Mouse (Mus musculus) layer of hippocampus, adult 9-10 months (tissue): ENCODE data around the gene Gm10260.

Experiments
- DNase-seq: peaks from one replicate; pipeline ENCODE4 v3.0.0; 2022; ENCODE audit warnings: low spot score

Gm10260 gene

DNA sequence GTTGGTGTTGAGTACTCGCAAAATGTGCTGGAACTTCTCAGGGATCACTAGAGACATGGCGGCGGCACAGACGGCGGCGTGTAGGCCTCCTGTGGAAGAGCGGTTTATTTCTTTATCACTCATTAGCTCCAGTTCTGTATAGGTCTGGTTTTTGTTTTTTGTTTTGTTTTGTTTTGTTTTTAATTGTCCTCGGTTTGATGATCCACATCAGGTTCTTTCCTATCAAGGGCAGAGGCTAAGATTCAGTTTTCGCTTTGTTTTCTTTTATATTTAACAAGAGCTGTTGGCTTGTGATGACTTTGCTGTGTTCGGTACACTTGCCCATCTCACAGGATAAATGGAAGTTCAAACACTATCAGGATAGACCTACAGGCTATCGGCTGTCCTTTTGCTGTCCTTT is at the start of gene Gm10260:
Gm10260 (minus strand) TSS at position 101 of the 400 bp plus-strand sequence.
- no peak for DNase-seq

DNA sequence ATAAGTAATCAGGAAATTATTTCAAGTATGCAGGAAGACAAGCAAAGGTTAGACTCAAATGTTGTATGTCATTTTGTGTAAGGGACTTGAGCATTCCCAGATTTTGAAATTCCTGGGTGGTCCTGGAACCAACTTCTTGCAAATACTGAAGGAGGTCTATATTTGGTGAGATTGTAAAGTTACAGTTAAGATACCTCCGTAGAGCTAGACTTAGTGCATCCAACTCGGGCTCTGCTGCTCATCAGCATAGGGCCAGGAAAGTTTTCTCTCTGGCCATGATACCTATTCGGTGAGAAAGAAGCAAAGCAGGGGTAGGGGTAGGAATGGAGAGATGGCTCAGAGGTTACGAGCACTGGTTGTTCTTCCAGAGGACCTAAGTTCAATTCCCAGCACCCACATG is 49.4 kb upstream of the Gm10260 start:
- no peak for DNase-seq

DNA sequence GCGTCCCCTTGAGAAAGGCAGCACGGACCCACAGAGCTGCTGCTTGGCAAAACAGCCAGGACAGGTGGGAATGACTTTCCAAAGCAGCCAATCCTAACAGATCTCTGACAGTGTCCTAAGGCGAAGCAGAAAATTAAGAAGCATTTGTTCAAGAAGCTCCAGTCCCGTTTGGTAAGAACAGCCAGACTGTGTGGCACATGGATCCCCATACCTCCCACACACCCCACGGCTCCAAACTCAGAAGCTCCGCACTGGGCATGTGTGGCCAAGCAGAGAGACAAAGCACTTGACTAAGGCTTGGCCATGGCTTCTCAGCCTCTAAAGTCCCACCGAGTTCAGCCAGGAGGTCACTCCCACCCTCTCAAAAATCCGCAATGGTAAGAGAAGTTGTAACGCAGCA is 45.5 kb upstream of the Gm10260 start:
- no peak for DNase-seq

DNA sequence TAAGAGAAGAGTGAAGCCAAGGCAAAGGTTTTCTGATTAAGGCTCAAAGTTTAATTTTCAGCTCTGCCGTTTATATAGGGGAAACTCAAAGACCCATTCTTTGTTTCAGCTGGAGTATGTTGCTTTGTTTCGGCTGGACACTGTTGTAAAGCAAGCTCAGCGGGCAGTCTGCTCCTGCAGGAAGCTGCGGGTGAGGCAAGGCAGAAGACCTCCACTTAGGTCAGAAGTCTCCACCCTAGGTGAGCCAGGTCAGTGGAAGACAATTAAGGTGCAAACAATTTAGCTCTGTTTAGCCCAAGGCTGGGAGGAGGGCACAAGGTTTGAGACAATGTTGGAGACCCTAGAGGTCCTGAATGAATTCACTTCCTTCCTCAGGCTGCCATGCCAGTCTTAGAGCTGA is 42.0 kb upstream of the Gm10260 start:
- no peak for DNase-seq

DNA sequence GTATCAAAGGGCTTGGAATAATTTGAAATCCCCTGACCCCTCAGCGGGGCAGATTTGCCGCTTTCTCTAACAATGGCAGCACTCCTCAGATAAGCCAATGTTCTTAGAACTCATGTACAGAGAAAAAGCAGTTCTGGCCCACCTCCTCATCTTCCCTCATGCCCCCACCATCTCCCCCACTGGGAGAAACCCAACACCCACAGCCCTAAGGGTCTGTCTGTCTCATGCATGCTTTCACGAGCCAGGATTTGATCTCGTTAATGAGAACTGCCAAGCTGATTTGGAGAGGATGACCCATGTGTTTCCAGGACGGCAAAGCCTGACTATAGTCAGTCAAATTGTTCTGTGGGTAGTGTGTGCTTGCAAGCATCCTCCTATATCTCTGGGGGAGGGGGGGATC is 37.0 kb upstream of the Gm10260 start:
- no peak for DNase-seq

DNA sequence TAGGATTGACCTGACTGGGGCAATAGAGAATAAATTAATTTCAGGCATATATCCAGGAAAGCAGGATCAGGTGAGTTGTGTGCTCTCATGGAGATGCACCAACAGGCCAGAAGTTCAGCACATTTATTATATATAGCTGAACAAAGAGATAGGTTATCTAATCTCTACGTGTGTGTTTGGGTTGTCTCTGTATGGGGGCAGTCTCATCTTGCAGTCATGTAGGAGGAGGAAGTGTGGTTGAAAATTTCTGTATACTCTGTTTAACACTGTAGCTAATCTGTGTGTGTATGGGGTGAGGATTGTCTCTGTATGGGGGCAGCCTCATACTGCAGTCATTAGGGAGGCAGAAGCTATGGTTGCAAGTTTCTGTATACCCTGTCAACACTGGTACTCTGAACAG is 34.3 kb upstream of the Gm10260 start:
- DNase-seq = no peak

DNA sequence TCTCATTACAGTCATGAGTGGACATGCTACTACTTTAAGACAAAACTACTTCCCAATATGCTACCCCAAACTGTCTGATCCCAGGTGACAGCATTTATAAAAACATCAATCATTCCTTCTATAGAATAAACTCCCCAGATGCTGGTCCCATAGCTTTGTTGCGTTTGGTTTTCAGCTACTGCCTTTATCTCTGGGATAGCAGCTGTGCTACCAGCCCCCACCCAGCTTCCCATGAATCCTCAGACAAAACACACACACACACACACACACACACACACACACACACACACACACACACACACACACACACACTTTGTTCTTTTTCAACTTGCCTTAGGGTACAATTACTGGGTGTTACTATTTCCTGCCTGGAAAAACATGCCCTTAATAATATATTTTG is 33.5 kb upstream of the Gm10260 start:
- no peak for DNase-seq

DNA sequence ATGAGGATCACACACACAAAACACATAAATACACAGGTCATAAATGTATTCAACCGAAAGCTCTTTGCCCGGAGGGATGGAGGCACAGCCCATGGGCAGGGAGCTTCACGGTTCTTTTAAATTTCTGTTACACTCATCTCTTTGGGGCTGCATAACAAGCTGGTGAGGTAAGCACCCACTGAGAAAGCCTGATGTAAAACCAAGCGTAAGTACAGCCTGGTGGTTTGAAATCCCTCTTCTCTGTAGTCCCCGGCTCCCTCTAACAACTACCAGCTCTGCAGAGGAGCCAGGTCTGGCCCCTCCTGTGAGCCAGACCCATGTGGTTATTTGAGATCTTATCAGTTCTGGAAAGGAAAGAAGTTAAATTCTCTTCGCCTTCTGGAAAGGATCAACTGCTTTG is 31.2 kb upstream of the Gm10260 start:
- no peak for DNase-seq

DNA sequence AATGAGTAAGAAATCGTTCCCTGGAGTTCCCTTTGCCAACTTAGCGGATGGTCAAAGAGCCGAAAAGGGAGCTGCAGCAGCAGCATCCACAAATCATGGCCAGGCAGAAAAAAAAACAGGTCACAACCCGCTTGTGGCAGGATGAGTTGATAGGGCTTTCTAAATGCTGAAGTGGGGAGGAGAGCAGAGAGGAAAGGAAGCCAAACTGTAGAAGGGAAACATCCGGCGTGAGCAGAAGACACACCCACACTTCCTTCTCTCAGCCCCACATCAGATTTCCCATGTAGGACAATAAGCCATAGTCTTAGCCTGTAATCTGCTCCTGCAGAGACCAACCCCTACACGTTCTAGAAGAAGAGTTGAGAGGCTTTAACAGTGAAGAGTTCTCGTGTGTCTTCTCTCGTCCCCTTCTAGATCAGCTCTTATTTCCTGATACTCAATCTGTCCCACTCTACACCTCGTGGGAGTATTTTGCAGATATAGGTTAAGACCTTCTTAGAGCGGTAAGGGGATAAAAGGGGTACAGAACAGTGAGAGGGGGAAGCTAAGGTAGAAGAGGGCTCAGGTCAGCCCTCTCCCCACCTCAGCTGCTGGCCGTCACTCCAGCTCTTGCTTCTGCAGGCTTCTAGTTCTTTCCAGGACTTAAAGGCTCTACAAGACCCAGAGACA is 29.5 kb upstream of the Gm10260 start:
- no peak for DNase-seq

DNA sequence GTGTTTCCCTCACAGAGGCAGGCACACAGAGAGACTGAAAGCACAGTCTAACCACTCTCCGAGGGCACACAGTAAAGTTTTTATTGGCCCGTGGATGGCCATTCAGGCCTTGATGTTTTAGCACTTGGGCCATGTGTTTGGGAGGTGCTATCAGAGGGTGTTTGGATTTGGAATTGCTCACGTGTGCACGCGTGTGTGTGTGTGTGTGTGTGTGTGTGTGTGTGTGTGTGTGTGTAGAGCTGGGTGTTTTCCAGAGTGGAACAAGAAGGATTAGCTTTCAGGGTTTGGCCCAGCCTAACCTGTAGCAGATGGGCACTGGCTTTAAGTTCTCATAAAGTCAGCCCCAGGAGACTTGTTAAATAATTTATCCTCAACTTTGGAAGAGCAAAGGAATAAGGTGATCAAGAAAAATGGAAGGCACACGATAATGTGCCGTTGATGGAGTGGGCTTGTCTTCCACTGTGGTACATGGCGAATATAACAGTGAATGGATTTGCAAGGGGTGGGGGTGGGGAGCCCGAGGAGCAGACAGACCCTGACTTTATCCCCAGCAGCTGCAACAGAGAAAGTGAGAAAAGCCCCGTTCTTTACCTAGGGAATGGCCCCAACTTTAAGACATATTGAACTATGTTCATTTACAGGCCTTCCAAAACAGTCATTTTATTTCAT is 24.9 kb upstream of the Gm10260 start:
- DNase-seq = no peak

DNA sequence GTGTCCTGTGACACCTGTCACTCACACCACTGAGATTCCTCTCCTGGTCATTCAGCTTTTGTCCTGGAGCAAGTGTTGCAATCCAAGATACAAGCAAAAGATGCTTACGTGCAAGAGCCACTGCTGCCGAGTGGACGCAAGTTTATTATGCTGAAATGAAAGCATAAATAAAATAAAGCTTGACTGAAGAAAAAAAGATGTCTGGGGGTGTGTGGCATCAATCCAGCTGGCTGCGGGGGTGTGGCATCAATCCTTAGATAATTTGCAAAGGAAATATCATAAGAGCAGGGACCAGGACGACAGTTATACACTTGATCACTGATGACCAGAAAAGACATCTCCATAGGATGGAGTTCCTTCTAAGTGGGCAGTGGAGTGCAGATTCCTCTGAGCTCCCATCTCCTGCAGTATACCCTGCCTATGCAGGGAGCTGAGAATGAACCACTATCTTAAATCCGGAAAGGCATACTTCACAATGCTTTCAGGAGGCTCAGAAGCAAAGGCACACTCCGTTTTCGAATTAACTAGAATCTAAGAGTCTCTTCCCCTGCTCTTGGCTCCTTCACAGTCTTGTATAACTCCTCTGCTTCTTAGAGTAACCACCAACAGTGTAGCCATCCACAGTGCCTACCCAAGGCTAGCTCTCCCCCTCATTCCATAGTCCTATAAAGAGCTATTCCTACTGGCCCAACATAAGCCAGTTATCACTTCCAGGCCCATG is 23.2 kb upstream of the Gm10260 start:
- no peak for DNase-seq

DNA sequence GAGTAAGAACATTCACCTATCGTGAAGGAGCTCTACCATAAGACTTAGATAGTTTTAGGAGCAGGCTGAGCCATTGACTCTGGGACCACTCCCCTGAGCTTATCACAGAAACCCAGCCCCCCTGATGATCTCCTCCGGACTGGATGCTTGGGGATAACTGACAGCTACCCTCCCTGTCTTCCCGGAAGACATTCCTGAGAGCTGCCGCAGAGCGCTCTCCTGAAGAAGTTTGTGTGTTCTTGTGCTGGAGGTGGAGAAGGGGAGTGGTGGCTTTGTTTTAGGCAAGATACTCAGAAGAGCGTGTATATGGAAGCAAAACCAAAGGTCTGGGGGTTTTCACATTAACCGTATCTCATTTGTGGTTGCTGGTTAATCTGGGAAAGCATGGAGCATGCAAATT is 21.6 kb upstream of the Gm10260 start:
- no peak for DNase-seq

DNA sequence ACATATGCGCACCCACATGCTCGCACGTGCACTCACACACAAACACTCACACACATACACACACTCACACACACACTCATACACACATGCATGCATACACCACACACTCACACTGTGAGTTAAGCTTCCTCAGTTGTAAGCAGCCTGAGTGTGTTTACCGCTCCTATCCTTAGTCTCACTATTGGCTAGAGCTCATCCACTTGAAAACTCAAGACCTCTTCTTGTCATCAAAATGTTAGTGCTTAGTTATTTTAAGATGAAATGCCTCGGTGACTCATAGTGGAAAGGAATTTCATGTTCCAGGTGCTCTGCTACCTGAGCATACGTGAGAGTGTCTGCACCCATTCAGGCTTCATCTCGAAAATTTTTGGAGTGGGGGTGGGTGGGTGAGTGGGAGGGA is 21.2 kb upstream of the Gm10260 start:
- no peak for DNase-seq

DNA sequence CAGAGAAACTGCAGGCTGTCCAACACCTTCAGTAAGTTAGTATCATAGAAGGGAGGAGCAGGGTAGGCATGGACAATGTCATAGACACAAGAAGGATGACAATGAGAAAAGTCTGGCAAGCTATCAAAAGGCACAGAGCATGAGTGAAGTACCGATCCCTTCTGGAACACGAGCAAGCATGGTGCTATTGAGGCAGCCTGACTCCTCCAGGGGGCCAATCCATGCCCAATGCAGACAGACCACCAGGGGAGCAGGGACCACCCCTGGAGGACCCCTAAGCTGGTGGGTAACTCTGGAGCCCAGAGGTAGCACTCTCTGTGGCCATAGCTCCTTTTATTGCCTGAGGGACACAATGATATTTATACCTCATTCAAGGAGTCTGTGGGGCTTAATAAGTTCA is 20.1 kb upstream of the Gm10260 start:
- DNase-seq = no peak

DNA sequence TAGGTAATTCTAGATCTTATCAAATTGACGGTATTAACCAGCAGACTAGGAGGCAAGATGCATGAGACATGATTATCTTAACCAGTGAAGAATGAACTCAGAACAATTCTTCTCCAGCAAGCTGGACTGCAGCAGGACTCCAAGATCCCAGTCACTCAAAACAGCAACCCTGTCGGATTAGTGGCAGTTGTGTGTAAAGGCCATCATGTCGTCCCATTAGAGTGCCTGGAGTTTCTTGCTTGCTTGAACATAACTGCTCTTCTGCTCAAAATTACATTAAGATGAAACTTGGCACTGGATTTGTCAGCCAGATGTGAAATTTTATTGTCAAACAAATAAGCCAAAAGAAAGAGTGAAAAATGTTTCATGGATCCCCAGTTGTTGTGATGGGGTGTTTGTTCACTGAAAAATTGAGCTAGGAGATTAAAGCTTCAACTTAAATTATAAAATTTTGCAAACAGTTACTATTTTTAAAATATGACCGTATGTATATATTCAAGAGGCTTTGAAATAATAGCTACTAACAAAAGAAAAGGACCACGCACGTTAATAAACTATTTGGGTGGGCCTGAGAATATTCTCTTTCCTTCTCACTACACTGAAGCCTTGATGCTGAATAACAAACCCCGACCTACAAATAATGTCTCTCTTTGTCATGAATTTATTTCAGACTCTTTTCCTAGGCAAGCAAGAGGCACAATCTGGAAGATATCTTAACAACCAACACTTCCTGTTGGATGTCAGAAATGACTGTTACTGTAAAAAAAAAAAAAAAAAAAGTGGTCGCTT is 19.4 kb upstream of the Gm10260 start:
- no peak for DNase-seq

DNA sequence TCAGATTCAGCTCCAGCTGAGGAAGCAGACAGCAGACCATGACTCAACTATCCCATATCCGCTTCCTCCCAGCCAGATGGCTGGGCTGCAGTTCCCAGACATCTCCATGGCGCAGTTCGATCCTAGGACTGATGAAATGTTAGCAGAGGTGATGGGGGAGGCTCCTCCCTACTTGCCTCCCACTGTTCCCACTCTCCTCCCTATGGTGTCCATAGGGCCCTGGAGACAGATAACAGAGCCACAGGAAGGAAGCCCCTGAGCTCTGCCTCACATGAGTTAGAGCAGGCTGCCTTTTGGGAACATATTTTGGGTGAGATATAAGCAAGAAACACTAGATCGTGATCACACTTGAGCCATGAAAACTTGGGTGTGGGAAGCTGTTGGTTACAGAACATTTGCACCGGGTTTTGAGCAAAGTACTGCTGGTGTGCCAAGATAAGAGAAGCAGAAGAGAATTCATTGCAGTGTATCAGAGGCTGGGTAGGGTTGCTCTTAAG is 18.3 kb upstream of the Gm10260 start:
- DNase-seq = no peak

DNA sequence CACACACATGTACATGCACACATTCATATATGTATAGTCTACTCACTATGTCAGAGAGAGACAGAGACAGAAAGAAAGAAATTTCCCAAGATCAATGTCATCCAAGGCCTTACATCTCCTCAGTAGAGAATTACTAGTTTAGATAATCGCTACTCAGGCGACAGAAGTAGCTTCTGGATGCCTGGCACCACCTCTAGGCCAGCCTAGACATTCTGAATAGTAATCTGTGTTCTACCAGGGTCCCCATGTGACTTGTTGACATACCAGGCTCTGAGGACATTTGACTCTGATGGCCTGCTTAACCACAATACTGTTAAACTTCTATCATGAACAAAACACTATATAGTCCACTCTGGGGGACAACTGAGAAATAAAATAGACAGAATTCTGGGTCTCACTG is 17.2 kb upstream of the Gm10260 start:
- DNase-seq = no peak

DNA sequence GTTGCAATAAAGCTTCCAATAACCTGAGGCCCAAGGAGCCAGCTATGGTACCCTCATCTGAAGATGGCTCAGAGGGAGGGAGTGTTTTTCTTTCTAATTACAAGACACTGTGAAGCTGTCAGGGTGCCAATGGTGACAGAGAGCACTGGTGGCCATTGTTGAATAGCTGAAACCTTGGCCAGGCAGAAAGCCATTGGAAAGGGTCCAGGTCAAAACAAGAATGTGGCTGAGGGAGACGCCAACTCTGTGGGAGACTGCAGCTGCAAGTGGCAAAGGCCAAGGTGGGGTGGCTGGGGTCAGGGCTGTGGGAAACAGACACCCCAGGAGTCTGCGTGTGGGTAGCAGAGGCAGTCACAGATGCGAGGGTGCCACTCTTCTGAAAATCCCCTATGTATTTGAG is 16.3 kb upstream of the Gm10260 start:
- no peak for DNase-seq

DNA sequence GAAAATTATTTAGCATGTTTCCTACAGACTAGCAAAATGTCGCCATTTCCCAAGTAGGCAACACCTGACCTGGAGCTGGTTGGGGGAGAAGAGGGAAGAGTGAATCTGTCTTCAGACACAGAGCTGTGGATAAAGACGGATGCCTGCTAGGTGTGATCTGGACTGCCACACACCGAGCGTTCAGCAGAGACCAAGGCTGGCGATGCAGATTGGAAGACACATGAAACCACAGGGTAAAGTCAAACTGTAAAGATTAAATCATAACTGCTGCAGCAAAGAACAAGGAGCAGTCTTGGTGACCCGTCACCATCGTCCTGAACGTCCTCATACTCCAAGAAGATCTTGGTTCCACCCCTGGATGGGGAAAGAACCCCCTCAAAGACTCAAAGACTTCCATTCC is 15.5 kb upstream of the Gm10260 start:
- no peak for DNase-seq

DNA sequence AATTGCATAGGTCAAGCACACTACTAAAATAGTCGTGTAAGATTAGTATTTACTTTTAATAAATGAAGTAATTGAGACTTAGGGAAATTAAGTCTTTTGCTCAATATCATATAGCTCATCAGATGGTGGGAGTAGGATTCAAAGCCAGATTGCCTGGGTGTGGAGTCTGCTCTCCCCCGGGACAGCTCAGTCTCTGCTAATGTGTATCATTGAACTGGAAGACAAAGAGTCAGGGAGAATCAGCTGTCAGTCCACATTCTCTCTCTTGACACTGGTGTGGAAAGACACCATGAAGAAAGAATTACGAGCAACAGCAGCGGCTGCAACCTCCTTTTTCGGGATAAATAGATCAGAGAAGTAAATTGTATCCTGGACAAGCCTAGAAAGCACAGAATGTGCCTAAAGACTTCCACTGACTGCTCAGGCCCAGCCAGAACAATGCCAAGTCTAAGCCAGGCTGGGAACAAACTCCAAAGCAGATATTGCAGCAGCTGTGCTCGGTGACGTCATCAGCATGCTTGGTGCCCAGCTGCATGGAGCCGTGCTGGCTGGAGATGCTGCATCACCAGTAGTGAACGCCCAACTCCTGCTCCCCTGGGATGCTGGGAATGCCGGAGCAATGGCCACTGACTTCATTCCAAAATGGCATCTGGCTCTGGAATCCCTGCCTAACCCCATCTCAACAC is 14.5 kb upstream of the Gm10260 start:
- no peak for DNase-seq

DNA sequence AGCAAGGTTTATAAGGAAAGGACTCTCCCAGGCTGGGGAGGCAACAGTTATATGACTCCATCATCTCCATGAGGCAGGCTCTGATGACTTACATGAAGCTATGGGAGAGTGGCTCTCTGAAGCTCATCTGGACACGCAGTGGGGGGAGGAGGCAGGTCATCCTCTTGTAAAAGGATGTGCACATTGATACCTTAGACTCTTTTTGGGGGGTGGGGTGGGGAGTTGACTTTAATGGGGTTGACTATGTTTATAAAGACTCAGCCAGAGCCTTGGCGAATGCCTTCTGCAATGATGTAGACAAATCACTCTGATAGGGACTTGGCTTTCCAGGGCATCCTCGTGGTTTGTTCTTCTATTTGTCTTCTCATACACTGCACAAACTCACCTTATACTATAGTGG is 8.8 kb upstream of the Gm10260 start:
- DNase-seq = no peak

DNA sequence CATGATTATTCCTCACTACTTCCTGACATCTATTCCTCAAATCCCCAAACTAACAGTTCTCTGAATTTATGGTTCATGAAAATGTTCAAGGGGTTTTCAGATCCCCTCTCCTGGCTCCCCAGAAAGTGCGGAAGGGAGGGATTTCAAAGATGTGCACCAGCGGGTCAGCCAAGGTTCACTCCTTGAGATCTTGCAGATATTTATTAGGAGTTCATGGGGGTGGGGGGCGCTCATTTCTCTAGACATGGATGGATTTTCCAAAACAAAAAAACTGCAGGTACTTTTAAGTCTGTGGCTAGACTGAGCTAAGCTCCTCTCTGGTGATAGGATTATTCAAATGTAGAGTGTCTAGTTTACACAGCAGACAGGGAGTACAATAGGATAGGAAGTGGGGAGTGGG is 8.4 kb upstream of the Gm10260 start:
- DNase-seq = no peak
